Mouse (Mus musculus): ENCODE results near the gene Tmem230.

The Tmem230 gene

GRCm38 (mm10) chr2:132233985-132234765 is 13.4 kb downstream of the Tmem230 start:
- DNase-seq (ENCODE audit: low read depth, low spot score): no peak

GRCm38 (mm10) chr2:132232413-132232945 is 15.1 kb downstream of the Tmem230 start:
- peak; percentile 85 for DNase-seq (ENCODE audit: low read depth, low spot score)

- no peak for DNase-seq (ENCODE audit: low read depth, low spot score)
Observed at GRCm38 (mm10) chr2:132224359-132224758, 23.2 kb downstream of the Tmem230 start.

GRCm38 (mm10) chr2:132221611-132222073 is 26.0 kb downstream of the Tmem230 start:
- no peak for DNase-seq (ENCODE audit: low read depth, low spot score)

DNA sequence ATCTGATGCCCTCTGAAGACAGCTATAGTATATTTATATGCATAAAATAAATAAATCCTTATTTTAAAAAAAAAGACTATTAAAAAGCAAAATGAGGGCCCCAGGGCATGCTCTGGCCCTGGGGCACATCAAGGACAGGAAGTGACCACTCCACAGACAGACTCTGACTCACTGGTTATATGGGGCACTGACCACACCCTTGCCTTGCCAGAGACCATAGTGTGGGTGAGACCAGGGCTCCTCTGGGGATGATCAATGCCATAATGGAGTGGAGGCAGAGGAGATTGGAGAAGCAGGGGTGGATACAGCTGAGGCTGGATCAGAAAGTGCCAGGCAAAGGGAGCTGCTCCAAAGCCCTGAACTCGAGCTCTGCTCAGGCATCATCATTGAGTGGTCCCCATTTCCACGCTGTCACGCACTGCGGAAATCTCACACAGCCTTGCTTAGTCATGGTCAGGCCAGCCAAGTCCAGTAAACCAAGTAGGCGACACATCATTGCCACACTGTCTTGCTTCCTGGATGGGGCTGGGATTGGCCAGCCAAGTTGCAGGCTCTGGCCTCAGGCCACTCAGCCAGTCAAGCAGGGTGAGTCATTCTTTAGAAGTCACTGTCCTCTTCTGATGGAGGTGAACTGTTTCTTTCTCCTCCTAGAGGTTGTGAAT is 35.5 kb downstream of the Tmem230 start:
- DNase-seq (ENCODE audit: low read depth, low spot score): no peak

GRCm38 (mm10) chr2:132210806-132211312 is 36.7 kb downstream of the Tmem230 start:
- peak; percentile 33 for DNase-seq (ENCODE audit: low read depth, low spot score)

GRCm38 (mm10) chr2:132208246-132208881 is 39.2 kb downstream of the Tmem230 start:
- peak; percentile 45 for DNase-seq (ENCODE audit: low read depth, low spot score)

DNA sequence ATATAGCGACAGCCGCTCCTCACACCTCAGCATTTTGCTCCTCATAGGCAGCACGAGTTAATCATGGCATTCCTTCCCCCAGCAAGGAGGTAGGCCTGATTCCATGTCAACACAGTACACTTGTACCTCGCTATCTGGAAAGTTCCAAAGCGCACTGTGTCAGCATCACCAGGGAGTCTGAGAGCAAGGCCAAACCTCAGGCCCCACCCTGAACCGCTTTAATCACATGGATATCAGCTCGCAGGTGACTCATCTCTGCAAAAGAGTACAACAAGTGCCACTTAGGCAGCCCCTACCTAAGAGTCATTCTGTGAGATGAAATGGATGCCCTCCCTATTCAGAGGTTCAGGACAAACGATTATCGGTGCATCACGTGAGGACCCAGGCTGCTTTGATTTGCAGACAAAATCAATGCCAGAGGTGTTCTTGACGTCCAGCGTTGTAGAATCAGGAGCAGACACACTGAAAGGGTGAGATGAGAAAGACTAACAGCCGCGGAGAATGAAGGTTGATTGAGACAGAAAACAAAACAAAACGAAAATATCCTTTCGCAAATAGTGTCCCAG is 41.2 kb downstream of the Tmem230 start:
- peak; percentile 71 for DNase-seq (ENCODE audit: low read depth, low spot score)

DNA sequence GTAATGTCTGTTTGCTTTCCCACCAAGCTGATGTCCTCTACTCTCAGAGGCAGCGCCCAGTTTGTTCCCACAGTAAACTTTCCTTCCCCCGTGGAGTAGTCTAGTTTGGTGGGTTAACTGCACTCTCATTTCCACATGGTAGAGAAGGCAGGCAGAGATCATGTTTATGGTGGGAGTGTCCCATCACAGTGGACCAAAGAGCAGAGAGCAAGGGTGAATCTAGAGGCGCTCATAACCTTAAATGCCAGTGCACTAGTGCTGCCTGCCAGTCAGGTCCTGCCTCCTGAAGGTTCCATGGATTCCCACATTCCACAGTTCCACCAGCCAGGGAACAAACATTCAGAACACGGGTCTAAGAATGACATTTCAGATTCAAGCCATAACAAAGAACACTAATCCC is 42.1 kb downstream of the Tmem230 start:
- DNase-seq (ENCODE audit: low read depth, low spot score): no peak

GRCm38 (mm10) chr2:132203773-132204172 is 43.8 kb downstream of the Tmem230 start:
- no peak for DNase-seq (ENCODE audit: low read depth, low spot score)

- DNase-seq (ENCODE audit: low read depth, low spot score): no peak
Observed at GRCm38 (mm10) chr2:132203186-132203585, 44.4 kb downstream of the Tmem230 start.

- DNase-seq (ENCODE audit: low read depth, low spot score): no peak
Observed at GRCm38 (mm10) chr2:132198017-132198933, 49.3 kb downstream of the Tmem230 start.

- DNase-seq (ENCODE audit: low read depth, low spot score): no peak
Observed at GRCm38 (mm10) chr2:132195602-132196001, 52.0 kb downstream of the Tmem230 start.

DNA sequence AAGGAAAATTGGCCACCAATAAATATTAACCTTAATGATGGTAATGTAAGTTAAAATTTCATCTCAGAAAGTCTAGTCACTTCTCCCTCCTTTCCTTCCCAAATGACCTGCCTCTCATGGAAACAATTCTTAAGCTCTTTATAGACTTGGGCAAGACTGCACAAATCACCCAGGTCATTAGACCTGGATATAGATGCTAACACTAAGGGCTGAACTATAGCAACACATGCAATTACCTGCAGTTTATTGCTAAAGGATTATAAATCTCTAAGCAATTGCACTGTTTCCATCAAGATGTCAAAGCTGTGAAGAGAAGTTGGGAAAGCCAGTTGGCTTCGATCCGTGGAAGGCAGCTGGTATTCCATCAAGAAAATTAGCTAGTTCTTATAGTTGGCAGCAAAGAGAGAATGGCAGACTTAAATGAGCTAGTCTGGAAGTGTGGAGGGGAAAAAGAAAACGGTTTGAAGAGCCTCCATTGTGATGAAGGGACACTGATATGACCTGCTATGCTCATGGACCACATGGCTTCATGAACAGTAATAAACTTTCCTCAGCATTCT is 56.9 kb downstream of the Tmem230 start:
- no peak for DNase-seq (ENCODE audit: low read depth, low spot score)
